Mouse (Mus musculus) megakaryocyte, embryonic 14.5 days (primary cell): Measurements from ENCODE around the gene Zfp775. TPM values are rescaled to one million over a fixed set of nuclear protein-coding genes. Genes with fewer than 3 reads are reported as not detected.

Source experiments
- H3K27me3 ChIP-seq: replicated peaks from 2 replicates; pipeline ENCODE3; 2012; ENCODE audit warnings: inconsistent platforms
- H3K36me3 ChIP-seq: replicated peaks from 2 replicates; pipeline ENCODE3; 2012; ENCODE audit warnings: low read length, inconsistent platforms, mixed read lengths
- H3K4me1 ChIP-seq: 2 replicates; pipeline ENCODE4 v1.6.1; 2012; ENCODE audit warnings: inconsistent platforms
- H3K4me3 ChIP-seq: replicated peaks from 2 replicates; pipeline ENCODE3; 2012; ENCODE audit warnings: moderate library complexity, mild to moderate bottlenecking, inconsistent platforms
- H3K9me3 ChIP-seq: 2 replicates; pipeline ENCODE4 v1.6.1; 2012; ENCODE audit warnings: inconsistent platforms
- FLI1 ChIP-seq: IDR thresholded peaks from 2 replicates; pipeline ENCODE4 v1.6.1; 2012; ENCODE audit warnings: low read length, inconsistent platforms, mixed read lengths
- GATA1 ChIP-seq: IDR thresholded peaks from 3 replicates; pipeline ENCODE4 v1.6.1; 2012; ENCODE audit warnings: mixed read lengths, low read length, inconsistent platforms, borderline replicate concordance
- polyA plus RNA-seq: library from polyadenylated mRNA; stranded (reverse); fragments of >175 nt; gene quantifications from 2 replicates; pipeline ENCODE4 v1.2.3, GENCODE M21; 2012; ENCODE audit warnings: low replicate concordance; ENCODE audit not compliant: insufficient read depth

The Zfp775 gene
- polyA plus RNA-seq, 1 experiment: 4.2 TPM

- H3K4me3 ChIP-seq: peak within 1 kb of the TSS; percentile 92
- H3K4me1 ChIP-seq: peaks cover 51% of the 10 kb centered on the region
- peaks cover 32% of the 10 kb centered on the region for H3K27me3 ChIP-seq
- H3K9me3 ChIP-seq: peaks cover 12% of the 10 kb centered on the region
- peaks cover 42% of the 10 kb centered on the region for H3K36me3 ChIP-seq
- TF ChIP-seq FLI1 (no peak), GATA1 (no peak)
Observed at GRCm38 (mm10) chr6:48626464-48626863, 24.6 kb downstream of the Zfp775 start, which contains the start of gene AI854703. Gene AI854703 (plus strand): TSS chr6:48626764.

- Histone ChIP-seq H3K27me3 (peaks cover 32% of the 10 kb centered on the region), H3K4me1 (peaks cover 48% of the 10 kb centered on the region), H3K9me3 (peaks cover 12% of the 10 kb centered on the region), H3K4me3 (peak overlapping the region; percentile 92), H3K36me3 (peaks cover 42% of the 10 kb centered on the region)
- TF ChIP-seq FLI1 (no peak), GATA1 (no peak)
Observed at GRCm38 (mm10) chr6:48626984-48627383, 25.1 kb downstream of the Zfp775 start.

- H3K36me3 ChIP-seq: peaks cover 44% of the 10 kb centered on the region
- peaks cover 32% of the 10 kb centered on the region for H3K27me3 ChIP-seq
- peak overlapping the region; percentile 92 for H3K4me3 ChIP-seq
- TF ChIP-seq GATA1: no peak
- TF ChIP-seq FLI1: no peak
- peaks cover 43% of the 10 kb centered on the region for H3K4me1 ChIP-seq
- H3K9me3 ChIP-seq: peaks cover 12% of the 10 kb centered on the region
Observed at GRCm38 (mm10) chr6:48627511-48627924, 25.7 kb downstream of the Zfp775 start.

GRCm38 (mm10) chr6:48628377-48628776, 26.5 kb downstream of the Zfp775 start:
- Histone ChIP-seq H3K4me3 (no peak overlapping the region), H3K36me3 (peaks cover 38% of the 10 kb centered on the region), H3K4me1 (peaks cover 43% of the 10 kb centered on the region), H3K9me3 (peaks cover 12% of the 10 kb centered on the region), H3K27me3 (peaks cover 32% of the 10 kb centered on the region)
- TF ChIP-seq FLI1: no peak

GRCm38 (mm10) chr6:48628808-48629660, 27.2 kb downstream of the Zfp775 start:
- Histone ChIP-seq H3K9me3 (peaks cover 12% of the 10 kb centered on the region), H3K27me3 (peaks cover 32% of the 10 kb centered on the region), H3K4me1 (peaks cover 46% of the 10 kb centered on the region), H3K4me3 (peak overlapping the region; percentile 77), H3K36me3 (peaks cover 35% of the 10 kb centered on the region)
- TF ChIP-seq FLI1 (no peak), GATA1 (no peak)

- TF ChIP-seq GATA1 (no peak), FLI1 (no peak)
- Histone ChIP-seq H3K4me1 (peaks cover 52% of the 10 kb centered on the region), H3K4me3 (peak overlapping the region; percentile 77), H3K36me3 (peaks cover 35% of the 10 kb centered on the region), H3K27me3 (peaks cover 32% of the 10 kb centered on the region), H3K9me3 (peaks cover 12% of the 10 kb centered on the region)
Observed at GRCm38 (mm10) chr6:48629661-48630034, 27.8 kb downstream of the Zfp775 start.

GRCm38 (mm10) chr6:48630831-48631230, 29.0 kb downstream of the Zfp775 start:
- Histone ChIP-seq H3K36me3 (peaks cover 35% of the 10 kb centered on the region), H3K4me1 (peaks cover 64% of the 10 kb centered on the region), H3K9me3 (peaks cover 12% of the 10 kb centered on the region), H3K27me3 (peaks cover 27% of the 10 kb centered on the region), H3K4me3 (no peak overlapping the region)
- no peak for TF ChIP-seq FLI1
- no peak for TF ChIP-seq GATA1

GRCm38 (mm10) chr6:48635105-48635504, 33.2 kb downstream of the Zfp775 start:
- Histone ChIP-seq H3K36me3 (peaks cover 24% of the 10 kb centered on the region), H3K4me1 (peaks cover 76% of the 10 kb centered on the region), H3K9me3 (no peaks in the 10 kb centered on the region), H3K4me3 (no peak overlapping the region), H3K27me3 (no peaks in the 10 kb centered on the region)
- TF ChIP-seq GATA1 (no peak), FLI1 (no peak)

GRCm38 (mm10) chr6:48636515-48636914, 34.7 kb downstream of the Zfp775 start:
- Histone ChIP-seq H3K36me3 (peaks cover 11% of the 10 kb centered on the region), H3K4me3 (peak overlapping the region; percentile 6), H3K27me3 (no peaks in the 10 kb centered on the region), H3K4me1 (peaks cover 80% of the 10 kb centered on the region), H3K9me3 (no peaks in the 10 kb centered on the region)
- TF ChIP-seq GATA1: no peak
- no peak for TF ChIP-seq FLI1

- no peaks in the 10 kb centered on the region for H3K9me3 ChIP-seq
- H3K4me3 ChIP-seq: no peak overlapping the region
- TF ChIP-seq FLI1 (no peak), GATA1 (no peak)
- peaks cover 75% of the 10 kb centered on the region for H3K4me1 ChIP-seq
- no peaks in the 10 kb centered on the region for H3K36me3 ChIP-seq
- H3K27me3 ChIP-seq: no peaks in the 10 kb centered on the region
Observed at GRCm38 (mm10) chr6:48637811-48638500, 36.1 kb downstream of the Zfp775 start.
